Mouse (Mus musculus): ENCODE measurements around the gene Clec1b. TPM values are rescaled to one million over a fixed set of nuclear protein-coding genes. Genes with fewer than 3 reads are reported as not detected.

Clec1b gene
- not detected for total RNA-seq (2021)
- long read RNA-seq, experiment 1: 0 reads
- long read RNA-seq, experiment 2: 0 reads

GRCm38 (mm10) chr6:129396997-129397396 is at the start of gene Clec1b:
Gene Clec1b (plus strand): TSS chr6:129397297.
- intact Hi-C loops (cut with DNase I): loop anchor here (5.0 kb wide), 1 partner anchor 125 kb away; no protein-coding TSS in a partner anchor
- DNase-seq: no peak

DNA sequence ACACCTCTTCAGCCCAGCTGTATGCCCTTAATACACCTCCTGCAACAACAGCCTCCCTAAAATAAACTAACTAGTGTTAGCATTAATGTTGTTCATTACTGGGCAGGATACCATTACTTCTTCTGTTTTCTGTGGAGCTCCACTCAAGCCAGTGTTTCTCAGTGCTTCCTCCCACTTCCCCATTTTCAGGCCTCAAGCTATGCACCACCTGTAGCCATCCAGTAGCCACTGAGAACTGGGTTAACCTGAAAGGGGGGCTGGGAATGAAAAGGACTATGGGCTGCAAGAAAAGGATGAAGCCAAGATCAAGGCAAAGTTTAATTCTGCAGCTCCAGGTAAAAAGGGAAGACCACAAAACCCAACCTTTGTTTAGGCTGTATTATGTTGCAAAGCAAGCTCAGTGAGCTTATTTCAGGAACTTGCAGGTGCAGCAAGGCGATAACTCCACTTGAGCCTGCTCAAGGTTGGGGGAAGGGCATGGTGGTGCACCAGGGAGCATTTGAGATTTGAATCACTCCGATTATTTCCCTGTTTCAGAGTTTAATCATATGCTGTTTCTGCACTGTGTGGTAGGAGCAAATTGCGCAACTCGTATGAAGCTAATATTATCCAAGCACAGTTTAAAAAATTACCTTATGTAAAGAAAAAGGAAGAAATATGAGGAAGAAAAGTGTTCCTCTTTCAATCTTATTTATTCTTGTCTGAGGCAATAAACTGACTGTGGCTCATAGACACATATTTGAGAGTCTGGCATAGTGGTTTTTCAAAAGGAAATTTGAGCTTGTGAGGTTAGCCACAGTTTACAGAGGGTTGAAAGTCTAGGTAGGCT is 47.4 kb upstream of the Clec1b start:
- intact Hi-C loops (cut with DNase I): no loop called here
- no peak for DNase-seq

- intact Hi-C loops (cut with DNase I): no loop called here
- DNase-seq: no peak
These were observed 46.0 kb upstream of the Clec1b start for GRCm38 (mm10) chr6:129351091-129351490.

DNA sequence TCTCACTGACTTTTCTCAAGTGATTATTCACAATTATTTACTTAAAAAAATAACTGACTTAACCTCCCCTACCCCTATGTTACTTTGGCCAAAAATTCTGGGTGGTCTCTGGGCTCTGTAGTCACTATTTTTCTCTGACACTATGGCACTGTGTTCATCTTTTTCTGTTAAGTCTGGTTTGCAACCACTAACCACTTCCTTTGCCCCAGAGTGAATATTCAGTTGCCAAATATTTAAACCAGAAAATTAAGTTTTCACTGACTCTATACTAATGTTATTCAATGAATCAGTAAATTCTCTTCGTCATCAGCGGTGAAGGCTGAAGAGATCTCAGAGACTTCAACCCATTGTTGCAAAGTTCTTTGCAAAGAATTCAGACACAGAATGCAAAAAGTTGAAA is 41.3 kb upstream of the Clec1b start:
- DNase-seq: no peak
- intact Hi-C loops (cut with DNase I): no loop called here

- intact Hi-C loops (cut with DNase I): no loop called here
- no peak for DNase-seq
These were observed 40.7 kb upstream of the Clec1b start for GRCm38 (mm10) chr6:129356430-129356829.

DNA sequence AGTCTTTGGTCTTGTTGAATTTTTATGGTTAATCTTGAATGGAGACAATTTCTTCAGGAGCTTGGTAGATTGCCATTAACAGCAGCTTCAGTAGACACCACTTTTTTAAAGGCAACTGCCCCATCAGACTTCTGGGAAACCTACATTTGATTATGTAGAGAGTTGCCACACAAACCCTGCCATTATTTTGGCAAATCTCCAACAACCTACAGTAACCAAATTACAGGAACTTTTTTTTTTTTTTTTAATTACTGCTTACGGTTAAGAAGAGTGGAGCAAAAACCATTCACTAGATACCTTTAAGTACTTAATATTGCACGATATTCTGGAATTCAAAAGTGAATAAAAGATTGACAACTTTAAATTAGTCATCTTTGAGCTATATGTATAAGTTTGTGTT is 37.6 kb upstream of the Clec1b start:
- intact Hi-C loops (cut with DNase I): no loop called here
- DNase-seq: no peak

DNA sequence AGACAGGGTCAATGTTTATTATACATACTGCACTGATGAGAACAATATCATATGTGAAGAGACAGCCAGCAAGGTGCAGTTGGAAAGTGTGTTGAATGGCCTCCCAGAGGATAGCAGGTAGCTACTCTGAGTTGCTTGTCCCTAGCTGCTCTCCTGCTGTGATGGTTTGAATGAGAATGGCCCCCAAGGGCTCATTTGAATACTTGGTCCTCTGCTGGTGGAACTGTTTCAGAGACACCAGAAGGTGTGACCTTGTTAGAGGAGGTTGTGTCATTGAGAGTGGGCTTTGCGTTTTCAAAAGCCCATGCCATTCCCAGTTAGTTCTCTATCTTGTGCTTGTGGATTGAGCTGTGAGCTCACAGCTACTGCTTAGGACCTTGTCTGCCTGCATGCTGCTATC is 33.2 kb upstream of the Clec1b start:
- DNase-seq: no peak
- intact Hi-C loops (cut with DNase I): no loop called here

DNA sequence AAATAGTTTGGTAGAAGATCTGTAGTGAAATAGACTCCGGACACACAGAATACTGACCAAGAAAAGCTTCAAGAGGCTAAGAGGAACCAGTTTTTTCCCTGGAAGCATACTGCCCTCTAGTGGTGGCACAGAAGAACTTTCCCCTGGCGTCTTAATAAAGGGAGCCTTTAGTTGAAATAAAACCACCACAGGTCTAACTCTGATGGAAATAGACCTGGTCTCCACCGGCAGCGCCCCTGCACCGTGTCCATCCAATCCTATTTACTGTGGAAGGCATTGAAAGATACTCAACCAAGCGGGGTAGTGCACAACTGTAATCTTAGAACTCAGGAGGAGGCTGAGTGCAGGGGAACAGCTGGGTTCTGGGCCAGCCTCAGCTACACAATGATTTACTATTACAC is 31.1 kb upstream of the Clec1b start:
- intact Hi-C loops (cut with DNase I): loop anchor here (5.0 kb wide), 2 partner anchors 279 to 514 kb away; no protein-coding TSS in a partner anchor
- no peak for DNase-seq

DNA sequence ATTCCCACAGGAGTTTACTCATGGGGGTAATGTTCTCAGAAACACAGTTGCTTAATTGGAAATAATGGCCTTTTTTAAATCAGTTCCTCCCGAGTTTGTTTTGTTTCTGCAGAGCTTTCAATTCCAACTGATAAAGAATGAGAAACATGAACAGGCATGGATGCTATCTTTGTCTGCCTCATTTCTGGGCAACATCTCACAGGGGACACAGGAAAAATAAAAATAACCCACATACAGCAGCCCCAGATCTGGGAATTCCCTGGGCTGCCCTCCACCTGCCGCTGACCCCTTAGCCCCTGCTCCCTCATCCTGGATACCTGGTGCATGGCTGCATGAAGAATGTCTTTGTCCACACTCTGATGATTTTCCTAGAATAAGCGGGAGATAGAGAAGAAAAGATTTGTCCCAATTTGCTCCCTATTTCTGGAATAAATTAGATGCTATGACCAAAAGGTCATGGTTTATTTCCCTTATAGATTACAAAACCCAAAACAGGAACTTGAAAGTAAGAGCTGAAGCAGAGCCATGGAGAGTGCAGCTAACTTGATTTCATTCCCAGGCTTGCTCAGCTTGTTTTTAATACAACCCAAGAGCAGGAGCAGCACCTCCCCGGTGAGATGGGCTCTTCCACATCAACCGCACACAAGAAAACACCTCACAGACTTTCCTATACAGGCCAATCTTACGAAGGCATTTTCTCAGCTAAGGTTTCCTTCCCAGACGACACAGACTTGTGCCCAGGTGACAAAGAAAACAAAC is 27.5 kb upstream of the Clec1b start:
- intact Hi-C loops (cut with DNase I): loop anchor here (5.0 kb wide), 2 partner anchors 282 to 517 kb away; no protein-coding TSS in a partner anchor
- DNase-seq: no peak

GRCm38 (mm10) chr6:129374937-129375471 is 22.1 kb upstream of the Clec1b start:
- DNase-seq: no peak
- intact Hi-C loops (cut with DNase I): no loop called here

- intact Hi-C loops (cut with DNase I): no loop called here
- no peak for DNase-seq
These were observed 16.6 kb upstream of the Clec1b start for GRCm38 (mm10) chr6:129380454-129380853.

DNA sequence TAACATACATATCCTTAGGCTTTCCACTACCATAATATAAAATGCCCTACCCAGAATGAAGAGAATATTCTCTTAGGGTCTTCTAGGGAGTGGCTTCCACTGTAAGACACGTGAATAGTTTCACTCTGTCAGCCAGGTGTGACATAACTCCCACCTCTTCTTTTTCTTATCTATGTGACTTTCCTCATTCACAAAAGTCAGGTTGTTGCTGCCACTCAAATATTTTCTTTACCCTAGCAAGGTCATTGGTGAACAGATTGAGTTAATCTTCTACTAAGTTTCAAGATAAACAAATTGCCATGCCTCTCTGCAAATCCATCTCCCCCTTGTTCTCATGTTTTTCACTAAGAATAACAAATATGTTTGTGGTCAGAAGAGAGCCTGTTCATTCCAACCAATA is 15.4 kb upstream of the Clec1b start:
- intact Hi-C loops (cut with DNase I): no loop called here
- DNase-seq: no peak

GRCm38 (mm10) chr6:129383466-129383865 is 13.6 kb upstream of the Clec1b start:
- DNase-seq: no peak

GRCm38 (mm10) chr6:129385000-129385399 is 12.1 kb upstream of the Clec1b start:
- DNase-seq: no peak
- intact Hi-C loops (cut with DNase I): no loop called here

More at GRCm38 (mm10) chr6:129383466-129383865, 13.6 kb upstream of the Clec1b start:
- intact Hi-C loops (cut with DNase I): no loop called here

- intact Hi-C loops (cut with DNase I): no loop called here
- no peak for DNase-seq
These were observed 11.3 kb upstream of the Clec1b start, which contains the start of gene Clec12b for GRCm38 (mm10) chr6:129385774-129386173. Gene Clec12b (minus strand): TSS chr6:129385874.

DNA sequence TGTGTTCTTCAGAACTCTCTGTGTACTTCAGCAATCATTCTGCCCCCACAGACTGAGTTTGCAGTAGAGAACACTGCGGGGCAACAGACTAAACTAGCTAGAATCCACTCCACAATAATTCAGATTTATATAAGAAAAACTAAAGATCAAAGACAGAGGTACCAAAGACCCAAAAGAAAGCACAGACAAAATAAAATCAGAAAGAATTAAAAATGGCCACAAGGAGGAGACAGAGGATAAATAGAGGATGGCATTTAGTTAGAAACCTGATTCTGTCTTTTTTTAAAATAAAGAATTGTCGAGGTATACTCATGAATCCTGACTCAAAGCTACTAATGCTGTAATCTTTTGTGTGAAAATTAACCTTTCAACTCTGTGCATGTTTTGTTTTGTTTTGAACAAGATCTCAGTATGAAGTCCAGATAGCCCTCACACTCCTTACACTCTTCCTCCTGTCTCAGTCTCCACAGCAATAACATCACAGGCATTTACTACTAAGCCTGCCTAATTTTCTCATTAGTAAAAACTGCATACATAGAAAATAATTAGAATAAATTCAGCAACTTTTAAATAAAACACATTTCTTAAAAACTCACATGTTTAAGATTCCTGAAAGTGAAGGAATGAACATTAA is 3.9 kb upstream of the Clec1b start:
- intact Hi-C loops (cut with DNase I): loop anchor here (5.0 kb wide), 1 partner anchor 84 kb away; no protein-coding TSS in a partner anchor

DNA sequence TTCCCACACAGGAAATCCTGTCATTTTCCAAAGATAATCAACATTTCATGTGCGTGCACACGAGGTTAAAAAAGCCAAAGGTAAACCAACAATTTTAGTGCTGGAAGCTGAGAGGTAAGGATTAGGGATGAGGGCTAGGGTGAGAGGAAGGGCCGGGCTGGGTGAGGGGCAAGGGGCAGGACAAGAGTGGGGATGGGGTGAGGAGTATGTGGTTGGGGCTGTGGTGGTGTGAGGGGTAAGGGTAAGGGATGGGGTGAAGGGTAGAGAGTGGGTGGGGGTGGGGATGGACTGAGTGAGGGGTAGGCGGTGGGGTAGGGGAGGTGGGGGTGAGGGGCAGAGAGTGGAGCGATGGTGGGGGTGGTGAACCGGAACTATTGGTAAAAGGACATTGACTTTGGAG is 3.4 kb upstream of the Clec1b start:
- intact Hi-C loops (cut with DNase I): loop anchor here (5.0 kb wide), 1 partner anchor 84 kb away; no protein-coding TSS in a partner anchor
- no peak for DNase-seq

More for the DNA sequence above, 3.9 kb upstream of the Clec1b start:
- DNase-seq: no peak

DNA sequence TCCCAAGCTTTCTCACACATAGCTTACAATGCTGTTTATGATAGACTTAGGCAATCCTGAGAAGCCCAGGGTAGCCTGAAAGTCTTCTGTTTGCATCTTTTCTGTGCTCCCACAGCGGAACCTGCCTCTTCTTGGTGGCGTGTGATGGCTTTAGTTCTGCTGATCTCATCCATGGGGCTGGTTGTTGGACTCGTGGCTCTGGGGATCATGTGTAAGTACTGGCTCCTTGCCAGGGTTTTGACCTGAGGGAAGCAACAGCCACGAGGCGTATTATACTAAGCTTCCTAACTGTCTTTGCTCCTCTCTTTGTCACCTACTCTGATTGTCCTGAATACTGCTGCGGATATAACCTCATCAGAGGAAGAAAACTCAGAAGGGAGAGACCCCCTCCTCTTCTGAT is 2.8 kb downstream of the Clec1b start:
- DNase-seq: no peak

DNA sequence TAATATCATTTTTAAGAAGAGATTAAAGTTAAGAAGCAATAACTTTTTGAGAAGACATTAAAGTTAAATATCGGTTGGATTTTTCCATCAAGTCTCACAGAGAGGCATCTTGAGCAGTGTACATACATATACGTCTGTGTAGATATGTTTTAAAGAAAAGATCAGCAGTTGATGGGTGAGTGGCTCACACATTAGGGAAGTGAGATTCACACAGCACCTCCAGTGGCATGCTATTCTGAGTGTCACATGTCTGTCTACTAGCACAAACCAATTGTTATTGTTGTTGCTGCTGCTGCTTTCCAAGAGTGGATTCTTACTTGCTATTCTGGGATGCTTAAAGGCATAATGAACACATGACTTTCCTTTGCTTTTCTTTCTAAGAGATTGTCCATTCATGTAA is 5.3 kb downstream of the Clec1b start:
- no peak for DNase-seq
- intact Hi-C loops (cut with DNase I): no loop called here

More for the DNA sequence above, 2.8 kb downstream of the Clec1b start:
- intact Hi-C loops (cut with DNase I): loop anchor here (5.0 kb wide), 1 partner anchor 122 kb away; no protein-coding TSS in a partner anchor

DNA sequence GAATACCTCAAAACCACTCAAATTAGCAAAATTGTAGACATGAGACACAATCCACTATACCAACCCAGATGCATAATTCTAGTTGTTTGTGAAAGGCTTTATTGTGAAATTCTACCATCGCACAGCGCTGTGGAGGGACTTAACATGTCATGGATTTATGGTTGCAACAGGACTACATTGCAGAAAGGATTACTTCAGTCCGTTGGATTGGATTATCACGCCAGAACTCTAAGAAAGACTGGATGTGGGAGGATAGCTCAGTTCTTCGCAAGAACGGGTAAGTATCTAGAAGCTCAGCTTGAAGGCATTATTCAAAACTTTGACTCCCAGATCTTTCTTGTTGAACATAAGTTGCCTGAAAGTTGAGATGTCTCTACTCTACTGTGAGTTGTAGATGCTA is 6.3 kb downstream of the Clec1b start:
- intact Hi-C loops (cut with DNase I): no loop called here
- no peak for DNase-seq

All from gastrocnemius, postnatal 36 days (tissue).